Mouse (Mus musculus): ENCODE data around the gene Nkx1-1. TPM values are rescaled to one million over a fixed set of nuclear protein-coding genes. Genes with fewer than 3 reads are reported as not detected.

Gene Nkx1-1
- polyA plus RNA-seq (2015; fragmentation: Nextera tagmentation; extraction: Ambion mirVana) = 0.38 and 0.45 TPM in 2 replicates

- peak within 1 kb of the TSS; percentile 61 for H3K9ac ChIP-seq
- ATAC-seq (ENCODE audit: low FRiP score) = no peak
These were observed at the start of gene Nkx1-1 for GRCm38 (mm10) chr5:33433201-33434138. Nkx1-1 (minus strand) TSS chr5:33433976.

GRCm38 (mm10) chr5:33481318-33481685 is 47.5 kb upstream of the Nkx1-1 start:
- no peak overlapping the region for H3K4me3 ChIP-seq

More at GRCm38 (mm10) chr5:33433201-33434138, at the start of gene Nkx1-1:
- under 1% methylated on average over 89 of the region's 90 CpGs for WGBS
- peak within 1 kb of the TSS; percentile 46 for H3K4me2 ChIP-seq
- peaks cover 47% of the 10 kb centered on the region for H3K4me1 ChIP-seq (replicated peaks)
- no peaks in the 10 kb centered on the region for H3K36me3 ChIP-seq
- H3K27ac ChIP-seq = peak within 1 kb of the TSS; percentile 52
- H3K27me3 ChIP-seq = peaks cover 100% of the 10 kb centered on the region
- H3K9me3 ChIP-seq = no peaks in the 10 kb centered on the region
- H3K4me3 ChIP-seq = peak within 1 kb of the TSS; percentile 34

DNA sequence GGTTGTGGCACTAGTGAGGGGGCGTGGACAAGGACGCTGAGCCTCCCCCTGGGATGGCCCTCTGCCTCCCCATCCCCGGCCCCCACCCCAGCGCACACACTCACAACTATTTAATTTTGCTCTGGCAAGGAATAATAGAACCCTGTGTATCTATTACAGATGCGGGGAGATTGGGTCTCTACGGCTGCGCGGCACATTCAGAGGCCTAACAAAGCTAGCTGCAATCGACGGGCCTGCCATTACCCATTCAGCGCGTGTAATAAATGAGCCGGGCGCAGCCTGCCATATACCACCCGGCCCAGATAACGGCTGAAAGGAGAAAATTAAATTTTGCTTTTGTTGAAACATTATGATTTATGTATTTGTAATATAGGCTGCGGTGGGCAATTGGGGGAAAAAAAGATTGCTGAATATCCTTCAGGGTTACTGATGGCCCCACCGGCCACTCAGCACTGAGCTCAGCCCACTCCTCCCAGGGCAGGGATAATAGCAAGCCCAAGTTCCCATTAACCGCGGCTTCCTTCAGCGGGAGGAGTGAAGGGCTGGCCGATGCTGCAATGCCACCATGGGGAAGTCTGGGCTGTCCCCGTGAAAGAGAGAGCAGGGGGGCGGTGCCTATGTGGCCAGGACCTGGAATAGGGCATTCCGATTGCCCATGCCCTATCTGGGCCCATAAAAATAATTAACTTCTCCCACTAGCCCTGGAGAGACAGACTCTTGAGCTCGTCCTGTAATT is 47.0 kb upstream of the Nkx1-1 start:
- peak; percentile 82 for ATAC-seq (ENCODE audit: low FRiP score)
- Histone ChIP-seq H3K4me2 (peak overlapping the region; percentile 15; the same call in 1 of the 2 replicates), H3K9ac (peak overlapping the region; percentile 24; the same call in 1 of the 2 replicates), H3K36me3 (no peaks in the 10 kb centered on the region), H3K27me3 (peaks cover 53% of the 10 kb centered on the region), H3K9me3 (0 out of 2 replicates have a peak, but pooled peaks cover 5% of the 10 kb centered on the region), H3K27ac (peak overlapping the region; percentile 74), H3K4me1 (replicated peaks) (peaks cover 24% of the 10 kb centered on the region), H3K4me3 (no peak overlapping the region)
- WGBS = 35% methylated on average over 26 of the region's 26 CpGs

More at GRCm38 (mm10) chr5:33481318-33481685, 47.5 kb upstream of the Nkx1-1 start:
- no peak for ATAC-seq (ENCODE audit: low FRiP score)
- H3K9ac ChIP-seq = peak overlapping the region; percentile 24; the same call in 1 of the 2 replicates
- peaks cover 29% of the 10 kb centered on the region for H3K4me1 ChIP-seq (replicated peaks)
- no peak overlapping the region for H3K4me2 ChIP-seq
- no peaks in the 10 kb centered on the region for H3K36me3 ChIP-seq
- peak overlapping the region; percentile 74 for H3K27ac ChIP-seq
- 0 out of 2 replicates have a peak, but pooled peaks cover 5% of the 10 kb centered on the region for H3K9me3 ChIP-seq
- peaks cover 54% of the 10 kb centered on the region for H3K27me3 ChIP-seq
- WGBS = 47% methylated on average over 7 of the region's 7 CpGs

- Histone ChIP-seq H3K36me3 (no peaks in the 10 kb centered on the region), H3K4me1 (replicated peaks) (peaks cover 36% of the 10 kb centered on the region), H3K9me3 (no peaks in the 10 kb centered on the region), H3K27ac (0 out of 2 replicates have a peak overlapping the region, but pooled peaks have one; percentile 60), H3K4me2 (no peak overlapping the region), H3K4me3 (no peak overlapping the region), H3K27me3 (peaks cover 79% of the 10 kb centered on the region), H3K9ac (no peak overlapping the region)
- WGBS = 25% methylated on average over 11 of the region's 11 CpGs
- no peak for ATAC-seq (ENCODE audit: low FRiP score)
These were observed 31.7 kb upstream of the Nkx1-1 start for GRCm38 (mm10) chr5:33465464-33465863.

DNA sequence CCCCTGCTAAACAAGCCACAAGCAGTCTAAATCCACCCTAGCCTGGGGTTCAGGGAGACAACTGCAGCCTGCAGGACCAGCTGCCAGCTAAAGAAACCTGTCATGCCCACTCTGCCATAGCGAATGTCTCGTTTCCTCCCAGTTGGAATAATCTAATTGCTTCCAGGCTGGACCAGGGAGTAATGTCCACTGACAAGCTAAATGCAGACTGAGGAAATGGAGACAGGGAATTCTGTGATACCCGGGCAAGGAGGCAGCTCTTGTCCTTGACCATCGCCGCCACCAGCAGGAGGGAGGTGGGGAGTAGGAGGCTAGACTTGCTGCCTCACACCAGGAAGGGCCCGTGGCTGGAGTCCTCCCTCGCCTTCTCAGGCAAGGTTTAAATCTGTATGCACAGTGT is 30.6 kb upstream of the Nkx1-1 start:
- ATAC-seq (ENCODE audit: low FRiP score) = no peak
- WGBS = 65% methylated on average over 7 of the region's 7 CpGs
- Histone ChIP-seq H3K4me1 (replicated peaks) (peaks cover 36% of the 10 kb centered on the region), H3K4me3 (no peak overlapping the region), H3K4me2 (no peak overlapping the region), H3K27me3 (peaks cover 83% of the 10 kb centered on the region), H3K9me3 (no peaks in the 10 kb centered on the region), H3K36me3 (no peaks in the 10 kb centered on the region), H3K27ac (0 out of 2 replicates have a peak overlapping the region, but pooled peaks have one; percentile 60), H3K9ac (no peak overlapping the region)

GRCm38 (mm10) chr5:33459111-33459510 is 25.3 kb upstream of the Nkx1-1 start:
- Histone ChIP-seq H3K36me3 (no peaks in the 10 kb centered on the region), H3K27ac (no peak overlapping the region), H3K4me2 (no peak overlapping the region), H3K4me3 (no peak overlapping the region), H3K9me3 (no peaks in the 10 kb centered on the region), H3K9ac (no peak overlapping the region), H3K4me1 (replicated peaks) (peaks cover 26% of the 10 kb centered on the region), H3K27me3 (peaks cover 87% of the 10 kb centered on the region)
- 82% methylated on average over 2 of the region's 2 CpGs for WGBS
- no peak for ATAC-seq (ENCODE audit: low FRiP score)

DNA sequence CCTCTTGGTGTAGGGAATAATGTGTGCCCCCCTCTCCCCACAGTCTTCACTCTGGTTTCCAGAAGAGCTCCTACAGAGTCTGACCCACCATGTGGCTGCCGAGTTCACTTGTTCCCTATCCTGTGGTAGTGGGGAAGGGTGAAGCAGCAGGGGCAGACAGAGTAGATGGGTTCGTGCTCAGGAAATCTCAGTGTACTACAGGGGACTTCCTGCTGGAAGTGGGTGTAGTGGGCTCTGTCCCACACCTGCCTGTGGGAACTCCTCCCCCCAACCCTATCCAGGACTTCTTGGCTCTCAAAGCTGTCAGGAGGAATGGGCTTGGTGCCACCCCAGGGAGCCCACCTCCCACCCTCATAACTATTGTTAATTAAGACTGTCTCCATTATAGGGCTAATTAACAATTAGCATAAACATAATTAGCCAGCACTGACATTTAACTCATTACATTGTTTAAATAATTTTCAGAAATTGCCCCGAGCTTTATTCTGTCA is 24.4 kb upstream of the Nkx1-1 start:
- Histone ChIP-seq H3K27ac (no peak overlapping the region), H3K27me3 (peaks cover 86% of the 10 kb centered on the region), H3K4me3 (no peak overlapping the region), H3K9ac (no peak overlapping the region), H3K4me1 (replicated peaks) (peaks cover 17% of the 10 kb centered on the region), H3K36me3 (no peaks in the 10 kb centered on the region), H3K4me2 (no peak overlapping the region), H3K9me3 (no peaks in the 10 kb centered on the region)
- ATAC-seq (ENCODE audit: low FRiP score) = peak; percentile 54; the same call in 1 of the 2 replicates
- 43% methylated on average over 3 of the region's 3 CpGs for WGBS

GRCm38 (mm10) chr5:33455737-33456136 is 22.0 kb upstream of the Nkx1-1 start:
- H3K4me3 ChIP-seq = no peak overlapping the region
- H3K9me3 ChIP-seq = no peaks in the 10 kb centered on the region
- no peak for ATAC-seq (ENCODE audit: low FRiP score)
- no peak overlapping the region for H3K27ac ChIP-seq
- H3K4me2 ChIP-seq = no peak overlapping the region
- H3K4me1 ChIP-seq (replicated peaks) = peaks cover 13% of the 10 kb centered on the region; the same call in 1 of the 2 replicates
- H3K9ac ChIP-seq = no peak overlapping the region
- no peaks in the 10 kb centered on the region for H3K36me3 ChIP-seq
- peaks cover 88% of the 10 kb centered on the region for H3K27me3 ChIP-seq
- 66% methylated on average over 8 of the region's 8 CpGs for WGBS

DNA sequence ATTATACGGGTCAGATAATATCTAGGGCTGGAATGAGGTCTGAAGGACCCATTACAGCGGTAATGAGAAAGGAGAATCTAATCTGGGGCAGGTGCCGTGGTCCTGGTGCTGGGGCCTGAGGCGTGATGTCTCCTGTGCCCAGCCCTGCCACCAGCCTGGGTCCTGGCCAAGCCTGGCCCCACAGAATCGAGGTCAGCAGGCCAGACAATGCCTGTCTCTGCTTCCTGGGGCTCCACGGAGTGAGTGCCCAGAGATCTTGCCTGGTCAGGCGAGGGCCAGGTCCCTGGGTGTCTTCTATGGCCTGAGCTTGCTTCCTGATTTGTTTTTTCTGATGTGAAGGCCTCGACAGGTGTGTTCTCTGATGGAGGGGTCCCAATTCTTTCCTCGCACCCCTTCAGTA is 10.0 kb upstream of the Nkx1-1 start:
- Histone ChIP-seq H3K27ac (no peak overlapping the region), H3K36me3 (no peaks in the 10 kb centered on the region), H3K4me1 (replicated peaks) (peaks cover 10% of the 10 kb centered on the region), H3K4me2 (no peak overlapping the region), H3K9me3 (no peaks in the 10 kb centered on the region), H3K27me3 (peaks cover 88% of the 10 kb centered on the region), H3K4me3 (no peak overlapping the region), H3K9ac (no peak overlapping the region)
- 47% methylated on average over 9 of the region's 9 CpGs for WGBS
- ATAC-seq (ENCODE audit: low FRiP score) = no peak

- Histone ChIP-seq H3K27me3 (peaks cover 90% of the 10 kb centered on the region), H3K4me1 (replicated peaks) (peaks cover 13% of the 10 kb centered on the region), H3K9ac (peak overlapping the region; percentile 60), H3K36me3 (no peaks in the 10 kb centered on the region), H3K9me3 (no peaks in the 10 kb centered on the region), H3K4me2 (peak overlapping the region; percentile 67), H3K4me3 (peak overlapping the region; percentile 38), H3K27ac (no peak overlapping the region)
- ATAC-seq (ENCODE audit: low FRiP score) = peak; percentile 61
- 4% methylated on average over 50 of the region's 56 CpGs for WGBS
These were observed 9.3 kb upstream of the Nkx1-1 start for GRCm38 (mm10) chr5:33442927-33443710.

DNA sequence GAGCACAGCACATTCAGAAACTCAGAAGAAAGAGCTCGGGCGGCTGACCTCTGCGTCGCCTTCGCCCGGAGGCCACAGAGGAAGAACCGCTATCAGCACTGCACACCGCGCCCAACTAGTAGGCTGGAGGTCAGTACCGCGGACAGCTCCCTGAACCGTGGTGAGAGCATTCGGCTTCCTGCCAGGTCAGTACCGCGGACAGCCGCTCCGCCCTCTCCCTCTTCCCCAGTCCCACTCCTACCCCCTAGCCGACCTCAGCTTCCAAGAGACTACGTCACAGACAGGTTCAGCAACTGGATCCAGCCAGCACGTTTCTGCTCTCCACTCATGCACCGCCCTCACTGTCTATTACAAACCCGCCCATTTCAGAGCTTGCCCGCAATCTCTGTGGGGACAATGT is 4.4 kb upstream of the Nkx1-1 start:
- Histone ChIP-seq H3K4me3 (no peak overlapping the region), H3K9ac (no peak overlapping the region), H3K36me3 (no peaks in the 10 kb centered on the region), H3K27ac (no peak overlapping the region), H3K4me2 (no peak overlapping the region), H3K4me1 (replicated peaks) (peaks cover 34% of the 10 kb centered on the region), H3K27me3 (peaks cover 100% of the 10 kb centered on the region), H3K9me3 (no peaks in the 10 kb centered on the region)
- WGBS = 3% methylated on average over 23 of the region's 23 CpGs
- no peak for ATAC-seq (ENCODE audit: low FRiP score)
